Comparison of ENCODE assay signal across 20 mouse cellular contexts in the genomic region with DNA sequence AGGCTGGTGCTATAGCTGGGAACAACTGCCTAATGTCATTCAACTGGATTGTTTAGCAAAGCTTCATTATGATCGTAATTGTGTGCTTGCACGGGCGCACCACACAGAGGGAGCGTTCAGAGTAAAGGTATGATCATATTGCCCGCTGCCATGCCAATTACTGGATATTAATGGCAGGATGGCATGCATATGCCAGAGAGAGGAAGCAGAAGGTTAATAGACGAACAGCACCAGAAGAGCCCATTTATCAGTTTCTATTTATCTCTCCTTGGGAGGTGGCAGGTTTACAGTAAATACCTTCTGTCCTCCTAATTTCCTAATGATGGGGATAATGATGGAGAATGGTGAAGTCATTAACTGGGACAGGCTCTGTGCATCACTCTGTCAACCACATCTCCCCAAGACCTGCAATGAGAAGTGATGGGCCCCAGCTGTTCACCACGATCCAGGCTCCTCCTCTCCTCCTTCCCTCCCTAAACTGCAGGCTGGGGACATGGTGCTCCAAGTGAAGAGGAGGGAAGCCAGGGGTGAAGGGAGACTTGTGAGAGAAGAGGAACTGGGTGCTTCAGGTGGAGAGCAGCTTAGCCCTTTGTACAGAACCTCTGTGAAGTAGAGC.
DNase-seq lines count a peak whose midpoint lies in the region; ATAC-seq and TF ChIP-seq lines count a peak whose summit lies in the region.
"Had no signal": no experiment of that assay in that cellular context is flagged by ENCODE, and none has a peak within 500 bp of the region (broad histone marks: within the 10 kb centered on the region; RNA-seq: fewer than 3 reads in every experiment).

No protein-coding gene starts in this region.

- H3K27ac ChIP-seq in cerebellum, adult 2 months (ENCODE audit: insufficient read depth, low read length), result no peak overlapping the region
- H3K27ac ChIP-seq in midbrain, embryonic 13.5 days, result no peak overlapping the region
- no peak overlapping the region for H3K27ac ChIP-seq in midbrain, embryonic 10.5 days (replicated peaks)
- no peak overlapping the region for H3K27ac ChIP-seq in neural tube, embryonic 12.5 days
- H3K27ac ChIP-seq: heart, embryonic 15.5 days; kidney, embryonic 15.5 days; limb, embryonic 12.5 days; liver, embryonic 14.5 days had no signal

- 62% methylated on average over 7 of the region's 7 CpGs for WGBS in cerebellum, adult 2 months
- WGBS in midbrain, embryonic 13.5 days, result 74% methylated on average over 7 of the region's 7 CpGs
- WGBS in midbrain, embryonic 10.5 days, result 88% methylated on average over 7 of the region's 7 CpGs
- 46% methylated on average over 7 of the region's 7 CpGs for WGBS in neural tube, embryonic 12.5 days

- H3K27me3 ChIP-seq in cerebellum, adult 2 months (ENCODE audit: control insufficient read depth, insufficient read depth, low read length), result no peaks in the 10 kb centered on the region
- no peaks in the 10 kb centered on the region for H3K27me3 ChIP-seq in midbrain, embryonic 13.5 days
- H3K27me3 ChIP-seq in midbrain, embryonic 10.5 days (ENCODE audit: low read depth, poor library complexity, severe bottlenecking), result no peaks in the 10 kb centered on the region
- no peaks in the 10 kb centered on the region for H3K27me3 ChIP-seq in neural tube, embryonic 12.5 days (replicated peaks)
- H3K27me3 ChIP-seq: CH12.LX; heart, embryonic 15.5 days; kidney, embryonic 15.5 days; limb, embryonic 12.5 days had no signal

- no peak overlapping the region for H3K4me2 ChIP-seq in midbrain, embryonic 13.5 days (replicated peaks)
- H3K4me2 ChIP-seq in neural tube, embryonic 12.5 days (replicated peaks), result no peak overlapping the region
- H3K4me2 ChIP-seq: heart, embryonic 15.5 days; kidney, embryonic 15.5 days; limb, embryonic 12.5 days had no signal

- H3K9me3 ChIP-seq in midbrain, embryonic 13.5 days, result no peaks in the 10 kb centered on the region
- H3K9me3 ChIP-seq in midbrain, embryonic 10.5 days (replicated peaks), result no peaks in the 10 kb centered on the region
- H3K9me3 ChIP-seq in neural tube, embryonic 12.5 days, result no peaks in the 10 kb centered on the region
- H3K9me3 ChIP-seq: heart, embryonic 15.5 days; kidney, embryonic 15.5 days; limb, embryonic 12.5 days had no signal

- TF ChIP-seq POLR2A in cerebellum, adult 2 months (IDR thresholded peaks at IDR 0.05; ENCODE audit: borderline replicate concordance, insufficient read depth, low read length), result no peak

- H3K4me3 ChIP-seq in cerebellum, adult 2 months (replicated peaks; ENCODE audit: insufficient read depth, low read depth, low read length), result no peak overlapping the region
- H3K4me3 ChIP-seq in midbrain, embryonic 13.5 days (replicated peaks), result no peak overlapping the region
- H3K4me3 ChIP-seq in midbrain, embryonic 10.5 days, result no peak overlapping the region
- H3K4me3 ChIP-seq in neural tube, embryonic 12.5 days, result no peak overlapping the region
- H3K4me3 ChIP-seq: erythroblast, embryonic 14.5 days; heart, embryonic 15.5 days; kidney, embryonic 15.5 days; limb, embryonic 12.5 days; myocyte had no signal

- peak; percentile 46 to 66 for DNase-seq in cerebellum, postnatal 10 days
- DNase-seq in cerebellum, adult 2 months, result no peak
- no peak for DNase-seq in midbrain, embryonic 10.5 days (ENCODE audit: low spot score)
- no peak for DNase-seq in thymus, postnatal 36 days
- no peak for DNase-seq in urinary bladder, adult 2 months (ENCODE audit: low spot score)
- DNase-seq: cerebellum, adult 11-12 months; lung, postnatal 14 days; right cerebral cortex, postnatal 4 days; thymus, adult 2 months had no signal

- no peak overlapping the region for H3K9ac ChIP-seq in midbrain, embryonic 13.5 days (replicated peaks)
- H3K9ac ChIP-seq in neural tube, embryonic 12.5 days, result no peak overlapping the region
- H3K9ac ChIP-seq: heart, embryonic 15.5 days; kidney, embryonic 15.5 days; limb, embryonic 12.5 days; liver, embryonic 14.5 days had no signal

- peak; percentile 45; the same call in 1 of the 2 replicates for ATAC-seq in midbrain, embryonic 13.5 days
- peak; percentile 48; the same call in 1 of the 2 replicates for ATAC-seq in neural tube, embryonic 12.5 days (ENCODE audit: low FRiP score, low read depth)
- no peak for ATAC-seq in erythroid progenitor cell, adult 5-6 weeks (replicated peaks; ENCODE audit: low FRiP score, poor library complexity, severe bottlenecking)
- ATAC-seq: activated CD4-positive, CD25-positive, alpha-beta regulatory T cell, adult 4 months had no signal

- no peak for TF ChIP-seq CTCF in cerebellum, adult 2 months (IDR thresholded peaks at IDR 0.05; ENCODE audit: borderline replicate concordance, insufficient read depth, low read depth, low read length)

- no peaks in the 10 kb centered on the region for H3K36me3 ChIP-seq in midbrain, embryonic 13.5 days
- no peaks in the 10 kb centered on the region for H3K36me3 ChIP-seq in midbrain, embryonic 10.5 days
- H3K36me3 ChIP-seq in neural tube, embryonic 12.5 days, result no peaks in the 10 kb centered on the region
- H3K36me3 ChIP-seq: heart, embryonic 15.5 days; kidney, embryonic 15.5 days; limb, embryonic 12.5 days had no signal

- peaks cover 3% of the 10 kb centered on the region; the same call in 1 of the 2 replicates for H3K4me1 ChIP-seq in cerebellum, adult 2 months (ENCODE audit: control insufficient read depth, insufficient read depth, low read length)
- 0 out of 2 replicates have a peak, but pooled peaks cover 3% of the 10 kb centered on the region for H3K4me1 ChIP-seq in midbrain, embryonic 13.5 days (replicated peaks)
- H3K4me1 ChIP-seq in midbrain, embryonic 10.5 days, result no peaks in the 10 kb centered on the region
- no peaks in the 10 kb centered on the region for H3K4me1 ChIP-seq in neural tube, embryonic 12.5 days
- H3K4me1 ChIP-seq: heart, embryonic 15.5 days; kidney, embryonic 15.5 days; limb, embryonic 12.5 days had no signal

Comparison
In these comparisons a context has a peak if more than half of its experiments do, and no peak if none do; other contexts are left out.
1. DNase-seq: peak in cerebellum, postnatal 10 days (2 of 2); none in cerebellum, adult 2 months (0 of 2), midbrain, embryonic 10.5 days (single experiment), thymus, postnatal 36 days (0 of 2) and urinary bladder, adult 2 months (single experiment).